Mouse (Mus musculus) stomach, postnatal 0 days (tissue): ENCODE results near the gene Bicc1.

Experiments
- CTCF ChIP-seq: IDR thresholded peaks from 2 replicates; pipeline ENCODE4 v1.5.1; 2016; ENCODE audit warnings: antibody characterized with exemption, low read depth, mild to moderate bottlenecking, moderate library complexity
- EP300 ChIP-seq: optimal IDR thresholded peaks from 2 replicates; pipeline ENCODE3; 2016; ENCODE audit warnings: antibody characterized with exemption

- no peak for TF ChIP-seq EP300
- no peak for TF ChIP-seq CTCF
These were observed 13.7 kb downstream of the Bicc1 start for GRCm38 (mm10) chr10:71145801-71146200.
